Mouse (Mus musculus): ENCODE results near the gene Hoxa7. TPM values are rescaled to one million over a fixed set of nuclear protein-coding genes. Genes with fewer than 3 reads are reported as not detected.

Gene Hoxa7
- polyA plus RNA-seq, 1 experiment from 2014 or later, result not detected

GRCm38 (mm10) chr6:52259081-52259790 lies 37.6 kb upstream of the Hoxa7 start:
- peaks cover 66% of the 10 kb centered on the region for H3K27me3 ChIP-seq (ENCODE audit: control insufficient read depth, insufficient read depth, low read depth, low read length)
- 1% methylated on average over 24 of the region's 25 CpGs for WGBS
- no peak overlapping the region for H3K4me2 ChIP-seq (ENCODE audit: low read length)
- H3K36me3 ChIP-seq (ENCODE audit: control insufficient read depth, insufficient read depth, low read length), result no peaks in the 10 kb centered on the region
- no peak overlapping the region for H3K9ac ChIP-seq (ENCODE audit: low read depth, low read length)
- H3K27ac ChIP-seq (ENCODE audit: low read length), result no peak overlapping the region
- ATAC-seq, result no peak
- no peaks in the 10 kb centered on the region for H3K9me3 ChIP-seq (replicated peaks; ENCODE audit: control insufficient read depth, low read length, poor library complexity, severe bottlenecking)
- no peak overlapping the region for H3K4me3 ChIP-seq (ENCODE audit: low read depth, low read length)
- H3K4me1 ChIP-seq (ENCODE audit: control insufficient read depth, insufficient read depth, low read length), result peaks cover 4% of the 10 kb centered on the region; the same call in 1 of the 2 replicates

- Histone ChIP-seq H3K4me1 (ENCODE audit: control insufficient read depth, insufficient read depth, low read length) (peaks cover 4% of the 10 kb centered on the region; the same call in 1 of the 2 replicates), H3K36me3 (ENCODE audit: control insufficient read depth, insufficient read depth, low read length) (no peaks in the 10 kb centered on the region), H3K4me3 (ENCODE audit: low read depth, low read length) (no peak overlapping the region), H3K27me3 (ENCODE audit: control insufficient read depth, insufficient read depth, low read depth, low read length) (peaks cover 64% of the 10 kb centered on the region), H3K9ac (ENCODE audit: low read depth, low read length) (no peak overlapping the region), H3K27ac (ENCODE audit: low read length) (no peak overlapping the region), H3K4me2 (ENCODE audit: low read length) (no peak overlapping the region), H3K9me3 (replicated peaks; ENCODE audit: control insufficient read depth, low read length, poor library complexity, severe bottlenecking) (no peaks in the 10 kb centered on the region)
- no peak for ATAC-seq
- under 1% methylated on average over 6 of the region's 6 CpGs for WGBS
These were observed 35.3 kb upstream of the Hoxa7 start for GRCm38 (mm10) chr6:52256956-52257355.

- Histone ChIP-seq H3K27me3 (ENCODE audit: control insufficient read depth, insufficient read depth, low read depth, low read length) (peaks cover 74% of the 10 kb centered on the region), H3K27ac (ENCODE audit: low read length) (no peak overlapping the region), H3K9ac (ENCODE audit: low read depth, low read length) (no peak overlapping the region), H3K36me3 (ENCODE audit: control insufficient read depth, insufficient read depth, low read length) (no peaks in the 10 kb centered on the region), H3K4me3 (ENCODE audit: low read depth, low read length) (no peak overlapping the region), H3K9me3 (replicated peaks; ENCODE audit: control insufficient read depth, low read length, poor library complexity, severe bottlenecking) (no peaks in the 10 kb centered on the region), H3K4me1 (ENCODE audit: control insufficient read depth, insufficient read depth, low read length) (no peaks in the 10 kb centered on the region), H3K4me2 (ENCODE audit: low read length) (no peak overlapping the region)
- no peak for ATAC-seq
- under 1% methylated on average over 59 of the region's 59 CpGs for WGBS
These were observed 32.2 kb upstream of the Hoxa7 start for GRCm38 (mm10) chr6:52253511-52254500.

- no peak overlapping the region for H3K4me2 ChIP-seq (ENCODE audit: low read length)
- H3K36me3 ChIP-seq (ENCODE audit: control insufficient read depth, insufficient read depth, low read length), result no peaks in the 10 kb centered on the region
- WGBS, result 1% methylated on average over 35 of the region's 35 CpGs
- ATAC-seq, result no peak
- H3K27ac ChIP-seq (ENCODE audit: low read length), result no peak overlapping the region
- H3K27me3 ChIP-seq (ENCODE audit: control insufficient read depth, insufficient read depth, low read depth, low read length), result peaks cover 76% of the 10 kb centered on the region
- no peak overlapping the region for H3K4me3 ChIP-seq (ENCODE audit: low read depth, low read length)
- no peaks in the 10 kb centered on the region for H3K9me3 ChIP-seq (replicated peaks; ENCODE audit: control insufficient read depth, low read length, poor library complexity, severe bottlenecking)
- no peak overlapping the region for H3K9ac ChIP-seq (ENCODE audit: low read depth, low read length)
- no peaks in the 10 kb centered on the region for H3K4me1 ChIP-seq (ENCODE audit: control insufficient read depth, insufficient read depth, low read length)
These were observed 31.2 kb upstream of the Hoxa7 start for GRCm38 (mm10) chr6:52252775-52253376.

- Histone ChIP-seq H3K9ac (ENCODE audit: low read depth, low read length) (no peak overlapping the region), H3K27me3 (ENCODE audit: control insufficient read depth, insufficient read depth, low read depth, low read length) (peaks cover 80% of the 10 kb centered on the region), H3K27ac (ENCODE audit: low read length) (no peak overlapping the region), H3K4me3 (ENCODE audit: low read depth, low read length) (no peak overlapping the region), H3K36me3 (ENCODE audit: control insufficient read depth, insufficient read depth, low read length) (no peaks in the 10 kb centered on the region), H3K9me3 (replicated peaks; ENCODE audit: control insufficient read depth, low read length, poor library complexity, severe bottlenecking) (no peaks in the 10 kb centered on the region), H3K4me1 (ENCODE audit: control insufficient read depth, insufficient read depth, low read length) (no peaks in the 10 kb centered on the region), H3K4me2 (ENCODE audit: low read length) (no peak overlapping the region)
- WGBS, result 2% methylated on average over 24 of the region's 24 CpGs
- no peak for ATAC-seq
These were observed 30.5 kb upstream of the Hoxa7 start for GRCm38 (mm10) chr6:52252016-52252774.

DNA sequence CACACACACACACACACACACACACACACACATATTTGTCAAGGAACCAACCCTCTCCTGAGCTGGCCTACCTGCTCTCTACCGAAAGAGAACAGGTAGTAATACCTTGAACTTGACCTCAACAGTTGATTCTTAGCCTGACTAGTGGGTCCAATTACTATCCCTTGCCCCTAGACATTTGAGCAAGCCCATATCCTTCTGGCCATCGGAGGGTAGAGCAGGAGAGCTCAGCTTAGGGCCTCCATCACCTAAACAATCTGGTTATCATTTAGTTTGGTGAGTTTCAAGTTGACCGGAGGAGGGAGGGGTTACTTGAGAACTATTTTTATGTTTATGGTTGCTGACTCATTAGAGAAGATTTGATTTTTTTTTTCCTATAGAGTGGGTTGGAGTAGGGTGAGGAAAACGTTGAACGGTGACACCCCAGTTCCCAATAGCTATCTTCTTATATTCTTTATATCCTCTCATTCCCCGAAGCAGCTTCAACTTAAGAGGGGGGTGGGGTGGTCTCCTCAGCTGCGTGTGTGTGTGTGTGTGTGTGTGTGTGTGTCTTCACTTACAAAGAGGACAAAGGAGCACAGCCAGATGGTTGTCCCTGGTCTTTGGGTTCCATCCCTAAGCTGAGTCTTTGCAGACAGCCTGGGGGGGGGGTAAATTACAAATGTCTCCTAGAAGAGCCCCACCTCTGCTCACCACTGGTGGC lies 29.7 kb upstream of the Hoxa7 start:
- Histone ChIP-seq H3K27me3 (ENCODE audit: control insufficient read depth, insufficient read depth, low read depth, low read length) (peaks cover 81% of the 10 kb centered on the region), H3K36me3 (ENCODE audit: control insufficient read depth, insufficient read depth, low read length) (no peaks in the 10 kb centered on the region)

GRCm38 (mm10) chr6:52249826-52250225 lies 28.2 kb upstream of the Hoxa7 start:
- Histone ChIP-seq H3K36me3 (ENCODE audit: control insufficient read depth, insufficient read depth, low read length) (no peaks in the 10 kb centered on the region), H3K27ac (ENCODE audit: low read length) (no peak overlapping the region), H3K27me3 (ENCODE audit: control insufficient read depth, insufficient read depth, low read depth, low read length) (peaks cover 85% of the 10 kb centered on the region), H3K9me3 (replicated peaks; ENCODE audit: control insufficient read depth, low read length, poor library complexity, severe bottlenecking) (peaks cover 4% of the 10 kb centered on the region; the same call in 1 of the 2 replicates), H3K4me1 (ENCODE audit: control insufficient read depth, insufficient read depth, low read length) (no peaks in the 10 kb centered on the region), H3K4me3 (ENCODE audit: low read depth, low read length) (no peak overlapping the region), H3K4me2 (ENCODE audit: low read length) (no peak overlapping the region), H3K9ac (ENCODE audit: low read depth, low read length) (no peak overlapping the region)
- ATAC-seq, result no peak
- 2% methylated on average over 4 of the region's 4 CpGs for WGBS

More for the DNA sequence above, 29.7 kb upstream of the Hoxa7 start:
- H3K9ac ChIP-seq (ENCODE audit: low read depth, low read length), result no peak overlapping the region
- no peak overlapping the region for H3K4me3 ChIP-seq (ENCODE audit: low read depth, low read length)
- H3K4me1 ChIP-seq (ENCODE audit: control insufficient read depth, insufficient read depth, low read length), result no peaks in the 10 kb centered on the region
- no peak for ATAC-seq
- H3K4me2 ChIP-seq (ENCODE audit: low read length), result no peak overlapping the region
- no peaks in the 10 kb centered on the region for H3K9me3 ChIP-seq (replicated peaks; ENCODE audit: control insufficient read depth, low read length, poor library complexity, severe bottlenecking)
- WGBS, result 10% methylated on average over 7 of the region's 7 CpGs
- H3K27ac ChIP-seq (ENCODE audit: low read length), result no peak overlapping the region

DNA sequence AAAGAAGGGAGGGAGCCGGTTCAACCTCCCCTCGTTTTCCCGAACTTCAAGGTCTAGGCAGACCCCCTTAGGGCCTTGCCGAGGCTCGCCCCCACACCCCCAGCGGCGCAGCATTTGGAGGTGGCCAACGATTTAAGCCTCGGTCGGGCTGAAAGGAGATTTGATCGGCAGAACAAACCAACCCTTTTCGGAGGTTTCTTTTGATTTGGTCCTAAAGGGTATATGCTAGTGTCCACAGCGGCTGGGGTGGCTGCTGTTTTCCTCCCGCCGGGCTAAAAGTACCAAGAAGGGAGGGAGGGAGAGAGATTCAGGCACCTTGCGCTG lies 27.7 kb upstream of the Hoxa7 start:
- no peak overlapping the region for H3K4me2 ChIP-seq (ENCODE audit: low read length)
- WGBS, result 0% methylated on average over 16 of the region's 16 CpGs
- H3K27ac ChIP-seq (ENCODE audit: low read length), result no peak overlapping the region

More for the DNA sequence above, 27.7 kb upstream of the Hoxa7 start:
- Histone ChIP-seq H3K4me3 (ENCODE audit: low read depth, low read length) (no peak overlapping the region), H3K4me1 (ENCODE audit: control insufficient read depth, insufficient read depth, low read length) (no peaks in the 10 kb centered on the region), H3K9ac (ENCODE audit: low read depth, low read length) (no peak overlapping the region), H3K27me3 (ENCODE audit: control insufficient read depth, insufficient read depth, low read depth, low read length) (peaks cover 87% of the 10 kb centered on the region), H3K36me3 (ENCODE audit: control insufficient read depth, insufficient read depth, low read length) (no peaks in the 10 kb centered on the region), H3K9me3 (replicated peaks; ENCODE audit: control insufficient read depth, low read length, poor library complexity, severe bottlenecking) (peaks cover 4% of the 10 kb centered on the region; the same call in 1 of the 2 replicates)
- no peak for ATAC-seq
